Mouse (Mus musculus) brain, embryonic 14.5 days (tissue): ENCODE results near the gene Atn1.

Experiments used
- CTCF ChIP-seq: fragments of 200-500 bp; IDR thresholded peaks from 2 replicates; pipeline ENCODE4 v1.5.1; 2012; ENCODE audit warnings: inconsistent platforms, mild to moderate bottlenecking, moderate library complexity, borderline replicate concordance; ENCODE audit not compliant: insufficient read depth, insufficient read length; ENCODE audit errors: extremely low read depth
- POLR2A ChIP-seq: fragments of 200-500 bp; IDR thresholded peaks from 2 replicates; pipeline ENCODE4 v1.6.1; 2012; ENCODE audit warnings: mild to moderate bottlenecking, inconsistent platforms, borderline replicate concordance; ENCODE audit not compliant: poor library complexity, insufficient read depth, insufficient read length, severe bottlenecking; ENCODE audit errors: extremely low read depth

- TF ChIP-seq CTCF: no peak
- no peak for TF ChIP-seq POLR2A
Observed at GRCm38 (mm10) chr6:124757351-124757880, 1.1 kb upstream of the Atn1 start.
